Mouse (Mus musculus) erythroid progenitor cell, adult 5-6 weeks (primary cell): Measurements from ENCODE around the gene Gga1. TPM values are rescaled to one million over a fixed set of nuclear protein-coding genes. Genes with fewer than 3 reads are reported as not detected.
"Not testable (repeated sequence)": the region's sequence is repeated elsewhere in the genome, so short reads cannot be mapped to it uniquely, and the experiment has no call there.

Experiments used
- ATAC-seq: replicated peaks from 2 replicates; pipeline ENCODE4 v1.8.0; 2016; ENCODE audit warnings: moderate number of reproducible peaks, mild to moderate bottlenecking, moderate TSS enrichment, inconsistent platforms; ENCODE audit not compliant: poor library complexity, low FRiP score, severe bottlenecking
- total RNA-seq, 2 experiments: library from RNA; stranded (forward) in 1 of 2; stranded (reverse) in 1 of 2; fragments of 150-400 nt in 1 of 2; fragments of 186-747, 209-891 nt in 1 of 2; gene quantifications; 2 replicates each; pipeline versions ENCODE4 v1.2.3 to v1.2.4; 2015 to 2017; ENCODE audit warnings: low replicate concordance in 2 of 2

The Gga1 gene
- total RNA-seq, 2 experiments from 2014 or later = 3.5 to 25.2 TPM

GRCm38 (mm10) chr15:78869775-78870174 is 7.2 kb upstream of the Gga1 start:
- ATAC-seq = 0 out of 2 replicates have a peak, but pooled peaks have one; percentile 58

- ATAC-seq = no peak
Observed at GRCm38 (mm10) chr15:78872021-78872608, 4.9 kb upstream of the Gga1 start.

- ATAC-seq = no peak
Observed at GRCm38 (mm10) chr15:78873803-78874435, 3.1 kb upstream of the Gga1 start.

- no peak for ATAC-seq
Observed at GRCm38 (mm10) chr15:78874989-78875388, 2.0 kb upstream of the Gga1 start.

- ATAC-seq = no peak
Observed at GRCm38 (mm10) chr15:78875537-78875936, 1.5 kb upstream of the Gga1 start.

GRCm38 (mm10) chr15:78876258-78876696 is 713 bp upstream of the Gga1 start:
- ATAC-seq = peak; percentile 80

- ATAC-seq = no peak
Observed at GRCm38 (mm10) chr15:78877810-78878390, 910 bp downstream of the Gga1 start.

GRCm38 (mm10) chr15:78878792-78879516 is 2.0 kb downstream of the Gga1 start:
- ATAC-seq = not testable (repeated sequence)

- ATAC-seq = no peak
Observed at GRCm38 (mm10) chr15:78880432-78880831, 3.4 kb downstream of the Gga1 start.

- ATAC-seq = no peak
Observed at GRCm38 (mm10) chr15:78881828-78882227, 4.8 kb downstream of the Gga1 start.

GRCm38 (mm10) chr15:78889401-78889853 is 12.4 kb downstream of the Gga1 start:
- ATAC-seq = no peak; the same call in 1 of the 2 replicates

- ATAC-seq = no peak
Observed at GRCm38 (mm10) chr15:78892440-78892839, 15.4 kb downstream of the Gga1 start.

- no peak for ATAC-seq
Observed at GRCm38 (mm10) chr15:78894726-78895125, 17.7 kb downstream of the Gga1 start.

GRCm38 (mm10) chr15:78895741-78896140 is 18.8 kb downstream of the Gga1 start:
- no peak for ATAC-seq

- no peak for ATAC-seq
Observed at GRCm38 (mm10) chr15:78896149-78896548, 19.2 kb downstream of the Gga1 start.

- ATAC-seq = 0 out of 2 replicates have a peak, but pooled peaks have one; percentile 37
Observed at GRCm38 (mm10) chr15:78897488-78897887, 20.5 kb downstream of the Gga1 start.

- no peak for ATAC-seq
Observed at GRCm38 (mm10) chr15:78898507-78899001, 21.6 kb downstream of the Gga1 start.

GRCm38 (mm10) chr15:78899409-78899739 is 22.4 kb downstream of the Gga1 start, which contains the start of gene Gm49510:
Gene Gm49510 (plus strand): TSS chr15:78899667.
- peak; percentile 15; the same call in 1 of the 2 replicates for ATAC-seq

GRCm38 (mm10) chr15:78899740-78900584 is 23.0 kb downstream of the Gga1 start, which contains the start of gene Sh3bp1:
Gene Sh3bp1 (plus strand): TSS chr15:78899768.
- ATAC-seq = peak; percentile 41; the same call in 1 of the 2 replicates
